Mouse (Mus musculus): ENCODE measurements around the gene Gm5039.
"Not testable (repeated sequence)": the region's sequence is repeated elsewhere in the genome, so short reads cannot be mapped to it uniquely, and the experiment has no call there.

Gm5039 gene

DNA sequence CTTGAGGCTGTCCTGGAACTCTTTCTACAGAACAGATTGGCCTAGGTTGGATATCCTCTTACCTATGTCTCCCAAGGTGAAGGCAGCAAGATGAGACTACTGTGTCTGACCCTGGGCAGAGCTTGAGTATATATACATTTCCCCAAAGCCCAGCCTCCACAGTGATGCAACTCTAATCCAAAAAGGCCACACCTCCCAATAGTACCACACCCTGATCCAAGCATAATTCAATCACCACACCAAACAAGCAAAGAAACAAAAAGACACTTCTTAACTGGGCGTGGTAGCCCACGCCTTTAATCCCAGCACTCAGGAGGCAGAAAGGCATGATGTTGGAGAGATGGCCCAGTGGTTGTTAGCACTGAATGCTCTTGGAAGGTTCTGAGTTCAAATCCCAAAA lies at the start of gene Gm5039:
Gene Gm5039 (minus strand): TSS at position 101 of the 400 bp plus-strand sequence.
- not testable (repeated sequence) for DNase-seq (ENCODE audit: extremely low read depth, low read depth, low spot score)

GRCm38 (mm10) chr12:88372018-88372417 lies 48.2 kb upstream of the Gm5039 start:
- no peak for DNase-seq (ENCODE audit: extremely low read depth, low read depth, low spot score)

DNA sequence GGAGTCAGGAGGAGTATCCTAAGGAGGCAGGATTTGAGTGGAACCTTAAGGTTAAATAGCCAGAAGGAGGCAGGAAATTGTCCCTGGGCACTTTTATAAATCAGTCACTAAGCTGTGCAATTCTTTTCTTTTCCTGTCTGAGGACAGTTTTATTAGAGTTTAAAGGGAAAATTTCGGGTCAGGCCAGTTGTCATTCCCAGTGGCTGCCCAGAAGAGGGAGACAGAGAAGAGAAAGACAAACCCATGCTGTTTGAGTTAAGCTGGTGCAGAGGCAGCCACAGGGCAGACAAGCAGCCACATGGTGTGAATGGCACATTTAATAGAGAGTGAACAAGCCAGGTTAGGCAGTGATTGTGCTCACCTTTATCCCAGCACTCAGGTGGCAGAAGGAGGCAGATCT lies 46.5 kb upstream of the Gm5039 start:
- DNase-seq (ENCODE audit: extremely low read depth, low read depth, low spot score): not testable (repeated sequence)

- not testable (repeated sequence) for DNase-seq (ENCODE audit: extremely low read depth, low read depth, low spot score)
Measured at GRCm38 (mm10) chr12:88369690-88370089, 45.9 kb upstream of the Gm5039 start.

DNA sequence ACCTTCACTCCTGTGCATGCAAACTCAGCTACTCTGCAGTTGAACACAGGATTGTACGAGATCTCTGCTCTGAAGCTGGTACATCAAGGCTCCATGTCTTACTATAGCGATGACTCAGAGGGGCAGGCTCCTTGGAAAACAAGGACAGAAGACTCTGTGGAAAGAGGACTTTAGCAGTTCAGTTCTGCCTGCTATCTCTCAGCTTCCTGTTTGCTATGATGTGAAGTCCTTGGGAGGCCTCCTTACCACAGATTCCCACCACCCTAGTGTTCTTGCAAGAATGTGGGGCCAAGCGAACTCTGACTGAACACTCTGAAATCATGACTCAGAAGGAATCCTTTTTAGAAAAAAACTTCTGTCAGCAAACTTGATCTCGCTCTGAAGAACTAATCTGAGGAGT lies 44.8 kb upstream of the Gm5039 start:
- DNase-seq (ENCODE audit: extremely low read depth, low read depth, low spot score): no peak

DNA sequence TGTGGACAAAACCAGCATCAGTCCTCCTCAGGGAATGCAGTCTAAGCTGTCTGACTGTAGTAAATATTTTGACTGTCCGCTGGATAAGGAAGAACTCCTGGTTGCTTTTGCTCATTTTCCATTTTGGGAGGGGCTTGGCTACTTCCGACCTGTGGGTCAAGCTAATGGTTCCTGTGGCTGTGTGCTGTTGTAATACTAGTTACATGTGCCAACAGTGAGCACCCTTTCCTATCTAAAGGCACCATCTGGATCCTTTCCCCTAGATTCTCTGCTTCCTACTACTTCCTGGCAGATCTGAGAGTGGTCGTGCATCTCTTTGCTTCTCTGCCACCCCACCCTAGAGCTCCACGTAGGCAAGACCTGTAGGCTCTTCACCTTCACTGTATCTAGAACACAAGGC lies 43.8 kb upstream of the Gm5039 start:
- no peak for DNase-seq (ENCODE audit: extremely low read depth, low read depth, low spot score)

DNA sequence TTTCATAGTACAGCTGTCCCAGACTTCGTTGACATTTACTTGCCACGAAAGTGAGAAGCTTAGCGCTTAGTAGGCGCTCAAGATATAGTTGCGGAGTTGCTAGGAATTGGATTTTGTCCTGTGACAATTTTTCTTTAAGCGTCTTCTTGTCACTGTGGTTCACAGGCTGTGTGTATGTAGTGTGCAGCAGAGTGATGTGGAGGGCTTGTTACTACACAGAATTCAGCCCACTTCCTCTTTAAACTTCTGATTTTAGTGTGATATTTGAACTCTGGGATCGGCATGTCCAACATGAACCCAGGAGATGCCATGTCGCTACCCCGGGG lies 37.3 kb upstream of the Gm5039 start:
- no peak for DNase-seq (ENCODE audit: extremely low read depth, low read depth, low spot score)

DNA sequence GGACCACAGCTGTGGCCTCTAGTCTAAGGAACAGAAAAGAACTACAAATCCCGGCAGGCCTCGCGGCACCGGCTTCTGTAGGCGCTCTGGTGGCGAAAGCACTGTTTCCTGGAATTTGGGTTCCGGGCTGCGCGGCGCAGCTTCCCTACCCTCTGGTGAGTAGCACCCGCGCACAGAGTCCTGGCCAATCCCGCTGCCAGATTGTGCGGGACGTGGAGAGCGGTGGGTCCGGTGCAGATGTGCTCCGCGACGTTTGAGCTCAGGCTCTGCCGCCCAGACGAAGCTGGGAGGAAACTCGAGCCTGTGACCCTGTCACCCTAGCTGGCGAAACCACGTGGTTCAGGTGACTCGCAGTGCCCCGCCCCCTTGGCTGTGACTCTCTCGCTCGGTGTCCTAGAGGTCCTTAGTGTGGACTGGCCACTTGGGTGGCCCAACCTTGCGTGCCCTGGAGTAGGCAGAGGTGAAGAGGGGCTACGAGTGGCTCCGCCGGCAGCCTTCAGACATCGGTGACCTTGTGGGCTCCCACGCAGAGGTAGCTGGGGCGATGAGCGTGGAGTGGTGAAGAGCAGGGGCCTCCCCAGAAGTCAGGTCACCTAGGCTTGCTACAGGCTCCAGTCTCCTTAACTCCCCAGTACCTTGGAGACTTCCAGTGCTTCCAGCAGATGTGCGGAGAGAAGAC lies 36.8 kb upstream of the Gm5039 start, which contains the start of gene Adck1:
Gene Adck1 (plus strand): TSS at position 114 of the 679 bp plus-strand sequence.
- DNase-seq (ENCODE audit: extremely low read depth, low read depth, low spot score): no peak

DNA sequence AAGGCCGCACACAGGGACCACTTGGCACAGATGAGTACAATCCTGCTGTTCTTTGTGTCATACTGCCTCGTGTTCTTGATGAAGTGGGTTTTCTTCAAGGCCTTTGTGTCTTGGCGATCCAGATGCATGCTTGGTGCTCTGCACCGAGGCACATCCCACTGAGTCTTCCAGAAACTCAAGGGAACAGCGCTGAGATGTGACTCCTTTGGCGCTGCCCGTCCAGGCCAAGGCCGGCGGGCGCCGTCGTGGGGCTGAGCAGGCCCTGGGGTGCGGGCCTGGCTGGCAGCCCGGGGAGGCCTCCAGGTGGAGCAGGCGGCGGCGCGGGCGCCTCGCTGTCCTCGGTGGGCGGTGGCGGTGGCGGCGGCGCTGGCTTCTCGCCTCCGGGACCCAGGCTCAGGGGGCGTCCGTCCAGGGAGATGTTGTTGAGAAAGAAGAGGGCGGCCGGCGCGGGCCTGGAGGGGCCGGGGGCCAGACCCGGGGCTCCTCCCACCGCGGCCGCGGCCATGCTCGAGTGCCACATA lies 30.4 kb upstream of the Gm5039 start:
- no peak for DNase-seq (ENCODE audit: extremely low read depth, low read depth, low spot score)

- not testable (repeated sequence) for DNase-seq (ENCODE audit: extremely low read depth, low read depth, low spot score)
Measured at GRCm38 (mm10) chr12:88341286-88341685, 17.5 kb upstream of the Gm5039 start.

GRCm38 (mm10) chr12:88336662-88337413 lies 13.0 kb upstream of the Gm5039 start:
- DNase-seq (ENCODE audit: extremely low read depth, low read depth, low spot score): not testable (repeated sequence)

GRCm38 (mm10) chr12:88314556-88314955 lies 9.3 kb downstream of the Gm5039 start:
- DNase-seq (ENCODE audit: extremely low read depth, low read depth, low spot score): no peak

- not testable (repeated sequence) for DNase-seq (ENCODE audit: extremely low read depth, low read depth, low spot score)
Measured at GRCm38 (mm10) chr12:88297171-88297570, 26.7 kb downstream of the Gm5039 start.

DNA sequence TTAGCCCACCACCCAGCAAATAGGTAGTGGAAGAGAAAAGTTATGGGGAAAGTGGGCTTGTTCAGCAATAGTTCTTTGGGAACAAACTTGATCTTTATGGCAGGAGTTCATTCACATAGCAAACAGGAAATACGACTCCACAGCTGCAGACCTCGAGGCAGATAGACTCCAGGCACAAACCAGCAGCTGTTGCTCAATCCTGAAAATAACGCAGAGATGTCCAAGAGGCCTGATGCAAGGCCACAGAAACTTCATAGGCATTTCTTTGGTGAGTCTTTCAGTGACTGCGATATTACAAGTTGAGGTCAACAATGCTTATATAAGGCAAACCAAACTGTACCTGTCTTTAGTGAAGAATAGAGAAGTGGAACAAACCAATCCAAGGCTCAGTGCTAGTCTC lies 30.7 kb downstream of the Gm5039 start:
- DNase-seq (ENCODE audit: extremely low read depth, low read depth, low spot score): not testable (repeated sequence)

GRCm38 (mm10) chr12:88285224-88285623 lies 38.6 kb downstream of the Gm5039 start:
- not testable (repeated sequence) for DNase-seq (ENCODE audit: extremely low read depth, low read depth, low spot score)

GRCm38 (mm10) chr12:88274400-88274799 lies 49.4 kb downstream of the Gm5039 start, which contains the start of gene Gm5662:
TSS of gene Gm5662 (minus strand) at chr12:88274500.
- DNase-seq (ENCODE audit: extremely low read depth, low read depth, low spot score): not testable (repeated sequence)
